Mouse (Mus musculus): ENCODE measurements around the gene Pdk2.

The Pdk2 gene

GRCm38 (mm10) chr11:95041139-95041609 lies at the start of gene Pdk2:
Pdk2 (minus strand) TSS chr11:95041354.
- peak; percentile 95 for DNase-seq (ENCODE audit: low spot score)

GRCm38 (mm10) chr11:95088857-95089779 lies 48.0 kb upstream of the Pdk2 start:
- DNase-seq (ENCODE audit: low spot score): no peak

GRCm38 (mm10) chr11:95088286-95088685 lies 47.1 kb upstream of the Pdk2 start:
- DNase-seq (ENCODE audit: low spot score): no peak

GRCm38 (mm10) chr11:95087301-95088228 lies 46.4 kb upstream of the Pdk2 start:
- no peak for DNase-seq (ENCODE audit: low spot score)

GRCm38 (mm10) chr11:95086229-95086628 lies 45.1 kb upstream of the Pdk2 start:
- no peak for DNase-seq (ENCODE audit: low spot score)

- no peak for DNase-seq (ENCODE audit: low spot score)
Measured at GRCm38 (mm10) chr11:95085710-95086109, 44.6 kb upstream of the Pdk2 start.

- DNase-seq (ENCODE audit: low spot score): no peak
Measured at GRCm38 (mm10) chr11:95084811-95085382, 43.7 kb upstream of the Pdk2 start.

GRCm38 (mm10) chr11:95084175-95084574 lies 43.0 kb upstream of the Pdk2 start:
- no peak for DNase-seq (ENCODE audit: low spot score)

GRCm38 (mm10) chr11:95082896-95083295 lies 41.7 kb upstream of the Pdk2 start:
- no peak for DNase-seq (ENCODE audit: low spot score)

- no peak for DNase-seq (ENCODE audit: low spot score)
Measured at GRCm38 (mm10) chr11:95080783-95081182, 39.6 kb upstream of the Pdk2 start.

- DNase-seq (ENCODE audit: low spot score): no peak
Measured at GRCm38 (mm10) chr11:95079256-95079875, 38.2 kb upstream of the Pdk2 start.

GRCm38 (mm10) chr11:95077956-95078355 lies 36.8 kb upstream of the Pdk2 start:
- DNase-seq (ENCODE audit: low spot score): no peak

- DNase-seq (ENCODE audit: low spot score): peak; percentile 21
Measured at GRCm38 (mm10) chr11:95076536-95077111, 35.5 kb upstream of the Pdk2 start, which contains the start of gene Itga3. Itga3 (minus strand) TSS chr11:95076801.

GRCm38 (mm10) chr11:95076041-95076535 lies 34.9 kb upstream of the Pdk2 start:
- DNase-seq (ENCODE audit: low spot score): peak; percentile 33

- DNase-seq (ENCODE audit: low spot score): no peak
Measured at GRCm38 (mm10) chr11:95075197-95076040, 34.3 kb upstream of the Pdk2 start.

- DNase-seq (ENCODE audit: low spot score): no peak
Measured at GRCm38 (mm10) chr11:95074694-95075093, 33.5 kb upstream of the Pdk2 start.

- DNase-seq (ENCODE audit: low spot score): no peak
Measured at GRCm38 (mm10) chr11:95073835-95074234, 32.7 kb upstream of the Pdk2 start.

- DNase-seq (ENCODE audit: low spot score): no peak
Measured at GRCm38 (mm10) chr11:95072804-95073203, 31.6 kb upstream of the Pdk2 start.

- no peak for DNase-seq (ENCODE audit: low spot score)
Measured at GRCm38 (mm10) chr11:95072136-95072535, 31.0 kb upstream of the Pdk2 start.

- no peak for DNase-seq (ENCODE audit: low spot score)
Measured at GRCm38 (mm10) chr11:95071266-95071665, 30.1 kb upstream of the Pdk2 start.

Data from left cerebral cortex, adult 11 months (tissue).